Mouse (Mus musculus) MEL-GATA-1-ER (cell line): Measurements from ENCODE around the gene Ikzf1.

Experiments
- DNase-seq: peaks from one replicate; pipeline ENCODE4 v3.0.0-alpha.2; 2012; ENCODE audit warnings: low read depth; ENCODE audit errors: extremely low read depth

Gene Ikzf1

DNA sequence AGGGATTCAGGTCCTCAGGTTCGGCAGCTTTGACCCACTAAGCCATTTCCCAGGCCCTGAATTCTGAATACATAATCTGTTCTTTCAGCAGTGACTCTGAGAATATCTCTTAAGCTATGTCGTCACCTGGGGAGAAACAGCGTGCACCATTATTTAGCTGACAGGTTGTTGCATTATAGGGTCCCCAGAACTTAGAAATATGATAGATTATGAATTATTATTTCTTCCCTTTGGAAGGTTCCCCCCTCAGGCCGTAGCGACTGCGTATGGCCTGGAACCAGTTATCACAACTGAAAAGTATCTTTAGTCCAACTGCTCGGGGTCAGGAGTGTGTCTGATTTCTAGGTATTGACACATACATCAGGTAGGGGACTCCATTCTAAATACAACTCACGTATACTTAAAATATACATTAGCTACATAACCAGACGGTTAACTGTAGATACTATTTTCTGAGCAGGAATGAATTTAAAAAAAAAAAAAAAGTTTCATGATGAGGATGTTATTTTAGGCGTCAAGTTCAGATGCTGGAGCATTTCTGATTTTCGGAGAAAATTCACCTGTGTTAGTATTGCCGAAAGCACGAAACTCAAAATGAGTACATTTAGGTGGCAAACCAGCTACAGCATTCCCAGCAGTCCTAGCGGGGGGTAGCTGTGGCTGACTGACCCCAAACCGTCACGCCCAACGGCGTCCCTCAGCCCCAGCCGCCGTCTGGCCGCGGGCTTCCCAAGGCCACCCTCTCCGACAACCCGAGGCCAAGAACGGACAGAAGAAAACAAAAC lies 123.4 kb downstream of the Ikzf1 start:
- DNase-seq, result no peak

GRCm38 (mm10) chr11:11808820-11809403 lies 124.1 kb downstream of the Ikzf1 start, which contains the start of gene Fignl1:
Gene Fignl1, minus strand, starts transcription at chr11:11808962.
- peak; percentile 80 for DNase-seq

DNA sequence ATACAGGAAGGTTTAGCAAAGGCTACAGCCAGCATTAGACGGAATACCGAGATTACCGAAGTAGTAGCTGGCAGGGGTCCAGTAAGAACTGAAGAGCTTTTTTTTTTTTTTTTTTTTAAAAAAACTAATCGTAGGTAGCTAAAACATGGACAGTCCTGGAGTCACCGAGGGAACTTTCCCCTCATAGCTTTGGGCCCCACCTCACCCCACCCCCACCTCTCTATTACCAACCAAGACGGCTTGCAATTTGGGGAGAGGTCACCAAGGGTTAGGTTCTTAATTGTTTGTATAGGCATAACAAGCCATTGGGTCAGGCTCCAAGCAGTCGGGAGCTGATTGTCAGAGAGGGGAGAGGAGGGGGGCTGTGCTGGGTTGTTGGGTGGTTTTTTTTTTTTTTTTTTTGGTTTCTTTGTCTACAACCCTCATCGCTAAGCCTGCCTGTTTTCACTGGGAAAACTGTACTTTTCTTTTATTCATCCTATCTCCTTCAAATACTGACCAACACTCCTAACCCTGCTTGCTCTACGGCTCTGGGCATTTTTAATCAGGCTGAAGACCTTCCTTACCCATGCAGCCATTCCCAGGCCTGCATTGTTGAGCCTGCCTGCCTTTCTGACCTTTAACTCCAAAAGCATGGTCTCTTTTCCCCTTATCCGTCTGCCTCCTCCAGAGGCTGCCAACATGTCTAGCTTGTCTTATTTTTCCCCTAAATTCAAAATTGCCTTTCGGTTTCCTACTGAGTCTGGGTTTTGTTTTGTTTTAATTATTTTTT lies 124.8 kb downstream of the Ikzf1 start:
- DNase-seq, result no peak

DNA sequence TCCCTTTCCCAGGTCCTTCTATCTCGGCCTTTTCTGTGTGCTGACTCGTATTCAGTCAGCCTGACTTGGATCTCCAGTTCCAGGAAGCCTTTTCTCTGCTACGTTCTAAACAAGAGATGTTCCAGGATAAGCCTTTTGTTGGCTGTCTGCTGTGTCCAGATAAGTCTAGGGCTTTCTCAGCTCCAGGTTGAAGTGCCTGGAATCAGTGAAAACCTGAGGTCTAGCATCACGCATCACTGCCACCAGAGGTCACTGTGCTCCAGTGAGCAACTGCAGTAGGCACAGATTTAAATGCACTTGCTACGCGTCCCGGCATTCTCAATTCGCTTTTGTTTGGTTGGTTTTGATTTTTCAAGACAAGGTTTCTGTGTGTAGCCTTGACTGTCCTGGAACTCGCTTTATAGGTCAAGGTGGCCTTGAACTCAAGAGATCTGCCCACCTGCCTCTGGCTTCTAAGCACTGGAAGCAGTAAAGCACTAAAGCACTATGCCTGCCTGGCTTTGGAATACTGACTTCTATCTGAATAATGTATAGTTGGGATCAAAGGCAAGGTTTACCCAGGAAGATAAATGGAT lies 127.2 kb downstream of the Ikzf1 start:
- no peak for DNase-seq

DNA sequence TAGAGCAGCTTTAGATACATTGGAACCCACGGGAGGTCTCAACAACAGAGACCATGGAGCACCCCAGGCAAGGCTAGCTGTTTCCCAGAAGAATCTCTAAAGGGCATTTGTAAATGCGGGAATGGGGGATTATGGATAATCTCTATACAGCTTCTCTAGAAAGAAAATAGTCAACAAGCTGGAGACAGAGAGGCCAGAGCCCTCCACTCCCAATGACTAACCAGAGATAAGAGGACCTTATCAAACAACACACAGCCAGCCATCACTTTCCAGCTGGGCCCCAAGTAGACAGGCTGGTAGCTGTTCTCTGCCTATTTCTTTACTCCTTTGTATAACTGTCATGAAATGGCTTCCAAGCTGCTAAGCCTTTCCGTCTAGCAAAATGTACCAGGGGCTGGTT lies 130.9 kb downstream of the Ikzf1 start:
- no peak for DNase-seq

DNA sequence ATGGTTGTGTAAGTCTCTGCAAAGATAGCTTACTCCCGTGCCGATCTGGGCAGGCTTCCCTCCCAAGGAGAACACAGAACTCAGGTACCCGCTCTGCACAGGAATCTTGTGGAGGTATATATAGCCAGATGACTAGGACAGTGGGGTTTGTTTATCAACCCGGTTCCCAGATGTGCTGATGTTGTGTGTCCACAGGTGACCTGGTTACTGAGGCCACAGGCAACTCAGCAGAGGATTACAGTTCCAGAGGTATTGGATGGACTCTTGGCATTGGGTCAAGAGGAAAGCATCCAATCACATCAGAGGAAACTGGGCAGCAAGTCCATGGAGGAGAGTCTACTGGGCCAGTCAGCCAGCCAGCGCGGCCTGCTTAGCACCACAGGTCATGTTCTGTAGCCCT lies 134.0 kb downstream of the Ikzf1 start:
- no peak for DNase-seq

- DNase-seq, result no peak
These were observed 134.4 kb downstream of the Ikzf1 start for GRCm38 (mm10) chr11:11819206-11819605.

- DNase-seq, result no peak
These were observed 135.4 kb downstream of the Ikzf1 start for GRCm38 (mm10) chr11:11820251-11820650.

DNA sequence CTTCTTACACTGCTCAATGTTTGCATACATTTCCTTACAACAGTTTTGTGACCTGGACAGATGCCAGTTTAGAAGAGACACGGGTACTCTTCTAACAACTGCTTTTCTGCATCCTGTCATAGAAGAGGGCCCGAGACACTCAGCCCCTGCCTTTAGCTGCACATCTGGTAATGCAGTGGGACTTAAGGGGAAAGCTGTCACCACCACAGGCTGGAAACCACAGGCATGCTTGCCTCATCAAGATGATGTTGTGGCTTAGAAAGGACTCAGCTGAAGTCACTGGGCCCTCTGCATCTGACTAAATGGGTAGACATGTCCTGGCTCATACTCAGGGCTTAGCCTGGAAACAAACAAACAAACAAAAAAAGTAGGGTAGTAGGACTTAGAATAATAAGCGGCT lies 135.9 kb downstream of the Ikzf1 start:
- DNase-seq, result no peak

- DNase-seq, result no peak
These were observed 136.7 kb downstream of the Ikzf1 start for GRCm38 (mm10) chr11:11821387-11821975.
